Mouse (Mus musculus) bone marrow, adult 2 months (tissue): ENCODE measurements at regions not wholly inside any gene's neighbourhood (a gene's known extent, or its start where the extent isn't known, plus 50 kb on each side); places are given as distances from the start of the nearest gene placed in this dataset.

ENCODE experiments used
- CTCF ChIP-seq: fragments of 200-500 bp; IDR thresholded peaks from 2 replicates; pipeline ENCODE4 v1.5.1; 2011; ENCODE audit warnings: low read length, control low read depth; ENCODE audit not compliant: control insufficient read depth, insufficient read depth
- POLR2A ChIP-seq: fragments of 200-500 bp; IDR thresholded peaks from 2 replicates; pipeline ENCODE4 v1.6.1; 2011; ENCODE audit warnings: low read depth, mild to moderate bottlenecking, control low read depth, low read length, borderline replicate concordance; ENCODE audit not compliant: control insufficient read depth

DNA sequence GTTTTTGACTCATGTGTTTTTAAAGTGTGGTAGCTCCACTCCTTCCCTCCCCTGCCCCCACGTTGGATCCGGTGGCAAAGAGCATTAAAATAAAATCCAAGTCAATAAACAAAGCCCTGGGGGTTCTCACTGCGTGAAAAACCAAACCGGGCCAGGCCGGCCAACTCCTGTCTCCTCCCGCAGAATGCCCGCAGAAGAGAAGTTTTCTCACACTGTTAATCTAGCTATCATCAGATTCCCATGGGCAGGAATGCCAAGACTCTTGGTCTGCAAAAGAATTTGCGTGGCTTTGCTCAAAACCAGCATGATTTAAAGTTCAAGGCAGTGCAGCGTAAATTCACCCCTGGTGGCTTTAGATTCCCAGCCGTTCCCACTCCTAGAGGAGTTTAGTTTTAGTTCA is 219.0 kb downstream of the Nkx6-1 start:
- TF ChIP-seq POLR2A (no peak), CTCF (no peak)
